Mouse (Mus musculus) hindbrain, embryonic 16.5 days (tissue): ENCODE results near the gene Camk2n1. TPM values are rescaled to one million over a fixed set of nuclear protein-coding genes. Genes with fewer than 3 reads are reported as not detected.
"Not testable (repeated sequence)": the region's sequence is repeated elsewhere in the genome, so short reads cannot be mapped to it uniquely, and the experiment has no call there.

Experiments
- ATAC-seq: fragments of 200-750 bp; cut with Nextera tagmentation; 2 replicates; pipeline ENCODE4 v1.8.0; 2017; ENCODE audit warnings: moderate TSS enrichment, moderate library complexity
- H3K27ac ChIP-seq: fragments of 300-500 bp; sonication (generic); 2 replicates; pipeline ENCODE4 v1.5.1; 2014; ENCODE audit warnings: low read depth, mild to moderate bottlenecking, control low read depth, low read length, moderate library complexity
- H3K27me3 ChIP-seq: fragments of 300-500 bp; sonication (generic); replicated peaks from 2 replicates; pipeline ENCODE4 v1.6.1; 2014; ENCODE audit warnings: low read length; ENCODE audit not compliant: control insufficient read depth, insufficient read depth
- H3K36me3 ChIP-seq: fragments of 300-500 bp; sonication (generic); 2 replicates; pipeline ENCODE4 v1.6.1; 2014; ENCODE audit warnings: mild to moderate bottlenecking, low read length, moderate library complexity, mixed read lengths; ENCODE audit not compliant: control insufficient read depth, insufficient read depth
- H3K4me1 ChIP-seq: fragments of 300-500 bp; sonication (generic); 2 replicates; pipeline ENCODE4 v1.6.1; 2014; ENCODE audit warnings: low read depth, low read length; ENCODE audit not compliant: control insufficient read depth, insufficient read depth
- H3K4me2 ChIP-seq: fragments of 300-500 bp; sonication (generic); 2 replicates; pipeline ENCODE4 v1.6.1; 2014; ENCODE audit warnings: mild to moderate bottlenecking, low read length, control low read depth, moderate library complexity
- H3K4me3 ChIP-seq: fragments of 300-500 bp; sonication (generic); 2 replicates; pipeline ENCODE4 v1.5.1; 2014; ENCODE audit warnings: mild to moderate bottlenecking, low read length, control low read depth, moderate library complexity
- H3K9ac ChIP-seq: fragments of 300-500 bp; sonication (generic); 2 replicates; pipeline ENCODE4 v1.6.1; 2014; ENCODE audit warnings: low read depth, mild to moderate bottlenecking, control low read depth, low read length, moderate library complexity
- H3K9me3 ChIP-seq: fragments of 300-500 bp; sonication (generic); 2 replicates; pipeline ENCODE4 v1.6.1; 2014; ENCODE audit warnings: mild to moderate bottlenecking, low read length, moderate library complexity; ENCODE audit not compliant: control insufficient read depth
- WGBS: fragments of 180-500 bp; shearing (Covaris S2); extraction: QIAGEN DNeasy Blood & Tissue Kit; methylation state at CpG from one replicate; pipeline ENCODE4 v1.1.7; 2014; 5-methylcytosine and 5-hydroxymethylcytosine counted together
- polyA plus RNA-seq: library from polyadenylated mRNA; unstranded; fragments of >200 nt; fragmentation: Nextera tagmentation; extraction: Ambion mirVana; gene quantifications from 2 replicates; pipeline ENCODE4 v1.2.1, GENCODE M21; 2015

Camk2n1 gene
- polyA plus RNA-seq, 1 experiment from 2014 or later: 16.7 TPM

DNA sequence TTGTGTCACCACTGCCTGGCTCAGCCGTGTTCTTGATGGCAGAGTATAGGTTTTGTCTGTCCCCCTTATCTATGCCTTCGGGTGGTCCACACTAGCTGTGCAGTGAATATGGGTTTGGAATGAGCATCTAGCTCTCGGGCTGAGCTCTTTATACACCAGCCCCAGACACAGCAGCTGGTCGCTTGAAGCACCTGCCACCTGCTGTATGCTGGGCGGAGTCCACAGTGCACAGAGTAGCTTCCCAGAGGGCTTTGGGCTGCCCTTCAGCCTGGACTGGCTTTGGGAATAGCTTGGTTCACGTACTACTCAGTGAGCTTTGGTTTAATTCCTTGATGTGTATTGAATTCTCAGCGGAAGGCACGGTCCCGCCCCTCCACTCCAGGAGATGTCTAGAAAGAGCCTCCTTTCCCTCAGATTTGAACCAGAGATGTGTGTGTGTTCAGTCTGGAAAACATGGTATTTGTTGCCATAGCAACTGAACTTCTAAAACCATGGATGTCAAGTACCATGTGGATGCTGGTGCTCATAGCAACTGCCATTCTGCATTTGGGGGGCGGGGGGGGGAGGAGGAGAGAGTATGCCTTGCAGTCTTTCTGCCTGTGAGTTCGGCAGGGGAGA, 35.7 kb upstream of the Camk2n1 start:
- H3K4me2 ChIP-seq: no peak overlapping the region
- H3K4me1 ChIP-seq: peaks cover 11% of the 10 kb centered on the region
- no peaks in the 10 kb centered on the region for H3K27me3 ChIP-seq
- H3K36me3 ChIP-seq: no peaks in the 10 kb centered on the region
- H3K9me3 ChIP-seq: no peaks in the 10 kb centered on the region
- peak; percentile 61 for ATAC-seq
- no peak overlapping the region for H3K9ac ChIP-seq
- H3K27ac ChIP-seq: no peak overlapping the region
- 53% methylated on average over 11 of the region's 11 CpGs for WGBS
- no peak overlapping the region for H3K4me3 ChIP-seq

DNA sequence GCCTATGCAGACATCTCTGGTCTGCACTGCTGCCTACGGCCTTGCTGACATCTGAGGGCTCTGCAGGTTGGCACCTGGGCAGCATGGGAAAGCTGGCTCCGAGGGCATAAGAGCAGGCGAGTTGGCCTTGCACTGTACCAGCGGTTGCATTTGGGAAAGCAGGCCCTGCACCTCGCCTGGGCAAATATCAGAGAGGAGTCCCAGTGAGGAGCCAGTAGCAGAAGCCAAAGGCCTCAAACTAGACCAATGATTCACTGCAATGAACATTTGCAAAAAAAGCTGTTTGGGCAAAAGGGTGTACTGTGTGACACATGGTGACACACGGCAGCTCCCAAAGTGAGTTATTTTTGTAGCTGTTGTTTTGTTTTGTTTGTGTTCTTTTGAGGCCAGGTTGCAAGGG, 29.1 kb upstream of the Camk2n1 start:
- no peak overlapping the region for H3K4me3 ChIP-seq
- H3K9me3 ChIP-seq: no peaks in the 10 kb centered on the region
- peaks cover 3% of the 10 kb centered on the region; the same call in 1 of the 2 replicates for H3K4me1 ChIP-seq
- no peak overlapping the region for H3K9ac ChIP-seq
- no peak for ATAC-seq
- 88% methylated on average over 6 of the region's 6 CpGs for WGBS
- H3K36me3 ChIP-seq: no peaks in the 10 kb centered on the region
- H3K4me2 ChIP-seq: no peak overlapping the region
- no peak overlapping the region for H3K27ac ChIP-seq
- H3K27me3 ChIP-seq: no peaks in the 10 kb centered on the region

DNA sequence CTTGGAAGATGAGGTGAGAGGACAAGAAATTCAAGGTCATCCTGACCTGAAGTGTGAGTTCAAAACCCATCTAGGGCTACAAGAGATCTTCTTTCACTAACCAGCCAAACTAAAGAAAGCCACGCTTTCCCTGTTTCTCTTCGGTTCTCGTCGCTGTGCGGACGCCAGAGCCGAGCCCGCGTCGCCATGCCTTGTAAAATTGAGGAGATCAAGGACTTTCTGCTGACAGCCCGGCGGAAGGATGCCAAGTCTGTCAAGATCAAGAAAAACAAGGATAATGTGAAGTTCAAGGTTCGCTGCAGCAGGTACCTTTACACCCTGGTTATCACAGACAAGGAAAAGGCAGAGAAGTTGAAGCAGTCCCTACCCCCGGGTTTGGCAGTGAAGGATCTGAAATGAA, 28.5 kb upstream of the Camk2n1 start:
- not testable (repeated sequence) for H3K4me2 ChIP-seq, H3K4me1 ChIP-seq, H3K36me3 ChIP-seq, H3K9me3 ChIP-seq, H3K4me3 ChIP-seq, ATAC-seq, H3K27ac ChIP-seq, H3K27me3 ChIP-seq, H3K9ac ChIP-seq
- 89% methylated on average over 14 of the region's 14 CpGs for WGBS

DNA sequence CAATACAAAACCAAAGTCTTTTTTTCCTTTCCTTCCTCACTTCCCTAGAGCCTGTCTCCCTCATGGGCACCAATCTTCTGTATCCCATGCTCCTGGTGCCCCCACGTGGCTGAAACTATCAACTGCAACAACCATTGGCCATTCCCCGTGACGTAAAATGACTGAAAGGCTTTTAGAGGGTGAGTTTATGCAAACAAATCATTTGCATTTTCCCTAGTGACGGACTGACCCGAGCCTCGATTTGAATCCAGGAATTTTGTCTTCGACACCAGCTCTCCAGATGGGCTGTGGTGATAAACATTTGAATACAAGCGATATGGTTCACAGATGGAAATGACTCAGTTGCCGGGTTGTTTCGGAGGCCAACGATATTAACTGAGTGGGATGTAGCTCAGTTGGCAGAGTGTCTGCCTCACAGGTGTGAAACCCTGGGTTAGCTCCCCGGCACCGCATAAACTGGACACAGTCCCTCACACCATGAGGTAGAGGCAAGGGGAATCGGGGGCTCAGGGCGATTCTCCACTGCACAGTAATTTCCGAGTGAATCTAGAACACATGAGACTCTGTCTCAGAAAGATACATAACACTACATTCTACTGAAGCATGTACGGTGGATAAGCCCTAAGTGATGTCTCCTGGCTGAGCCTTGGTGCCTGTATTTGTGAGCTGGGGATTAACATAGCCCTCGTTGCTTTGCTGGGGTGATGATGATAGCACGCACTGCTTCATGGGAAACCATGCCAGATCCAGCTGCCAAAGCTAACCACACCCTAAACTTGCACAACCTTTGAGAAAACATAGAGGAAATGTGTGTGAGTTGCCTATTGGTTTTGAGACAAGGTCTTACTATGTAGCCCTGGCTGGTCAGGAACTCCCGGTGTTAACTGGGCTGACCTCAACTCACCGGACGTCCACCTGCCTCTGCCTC, 27.1 kb upstream of the Camk2n1 start:
- Histone ChIP-seq H3K4me1 (peaks cover 3% of the 10 kb centered on the region; the same call in 1 of the 2 replicates), H3K27ac (no peak overlapping the region), H3K9me3 (no peaks in the 10 kb centered on the region), H3K4me3 (peak overlapping the region; percentile 8; the same call in 1 of the 2 replicates), H3K4me2 (peak overlapping the region; percentile 47), H3K36me3 (no peaks in the 10 kb centered on the region), H3K9ac (peak overlapping the region; percentile 43; the same call in 1 of the 2 replicates), H3K27me3 (no peaks in the 10 kb centered on the region)
- 41% methylated on average over 22 of the region's 22 CpGs for WGBS
- no peak for ATAC-seq

DNA sequence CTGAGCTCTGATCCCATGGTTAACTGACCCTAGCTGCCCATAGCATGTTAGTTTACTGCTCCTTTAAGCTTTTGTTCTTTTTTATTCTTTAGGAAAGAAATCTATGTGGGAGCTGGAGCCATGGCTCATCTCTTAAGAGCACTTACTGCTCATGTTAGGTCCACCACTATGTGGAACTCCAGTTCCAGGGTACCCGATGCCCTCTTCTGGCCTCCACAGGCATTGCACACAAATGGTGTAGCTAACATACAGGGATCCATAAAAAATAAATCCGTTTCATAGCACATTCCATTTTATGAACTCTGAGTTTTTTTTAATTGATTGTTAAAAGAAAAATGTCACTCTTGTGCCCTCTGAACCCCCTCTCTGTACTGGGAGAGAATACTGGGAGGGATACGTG, 24.3 kb upstream of the Camk2n1 start:
- WGBS: 43% methylated on average over 3 of the region's 3 CpGs

DNA sequence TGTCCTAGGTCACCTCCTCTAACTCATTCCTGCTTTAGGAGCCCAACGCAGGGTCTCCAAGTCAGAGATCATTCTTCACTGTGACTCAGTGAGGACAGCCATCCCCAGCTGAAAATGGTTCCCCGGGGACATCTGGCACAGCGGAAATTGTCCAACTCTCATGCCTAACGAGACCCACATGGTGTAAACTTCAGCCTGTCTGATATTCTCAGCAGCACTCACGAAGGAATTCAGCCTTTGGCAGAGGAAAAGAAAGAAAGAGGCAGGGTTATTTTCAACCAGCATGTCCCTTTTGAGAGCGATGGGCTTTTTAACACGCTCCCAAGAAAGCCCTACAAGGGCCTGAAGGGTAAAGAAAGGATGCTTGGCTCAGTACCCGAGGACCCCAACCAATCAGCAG, 22.8 kb upstream of the Camk2n1 start:
- Histone ChIP-seq H3K27ac (no peak overlapping the region), H3K4me3 (no peak overlapping the region), H3K9ac (no peak overlapping the region), H3K27me3 (no peaks in the 10 kb centered on the region), H3K9me3 (no peaks in the 10 kb centered on the region), H3K36me3 (no peaks in the 10 kb centered on the region), H3K4me2 (no peak overlapping the region), H3K4me1 (peaks cover 15% of the 10 kb centered on the region)
- WGBS: 56% methylated on average over 8 of the region's 8 CpGs
- ATAC-seq: no peak

More for the DNA sequence above, 24.3 kb upstream of the Camk2n1 start:
- H3K27ac ChIP-seq: no peak overlapping the region
- peaks cover 3% of the 10 kb centered on the region; the same call in 1 of the 2 replicates for H3K4me1 ChIP-seq
- ATAC-seq: no peak
- H3K4me2 ChIP-seq: no peak overlapping the region
- no peaks in the 10 kb centered on the region for H3K27me3 ChIP-seq
- no peak overlapping the region for H3K4me3 ChIP-seq
- no peak overlapping the region for H3K9ac ChIP-seq
- no peaks in the 10 kb centered on the region for H3K9me3 ChIP-seq
- H3K36me3 ChIP-seq: no peaks in the 10 kb centered on the region

DNA sequence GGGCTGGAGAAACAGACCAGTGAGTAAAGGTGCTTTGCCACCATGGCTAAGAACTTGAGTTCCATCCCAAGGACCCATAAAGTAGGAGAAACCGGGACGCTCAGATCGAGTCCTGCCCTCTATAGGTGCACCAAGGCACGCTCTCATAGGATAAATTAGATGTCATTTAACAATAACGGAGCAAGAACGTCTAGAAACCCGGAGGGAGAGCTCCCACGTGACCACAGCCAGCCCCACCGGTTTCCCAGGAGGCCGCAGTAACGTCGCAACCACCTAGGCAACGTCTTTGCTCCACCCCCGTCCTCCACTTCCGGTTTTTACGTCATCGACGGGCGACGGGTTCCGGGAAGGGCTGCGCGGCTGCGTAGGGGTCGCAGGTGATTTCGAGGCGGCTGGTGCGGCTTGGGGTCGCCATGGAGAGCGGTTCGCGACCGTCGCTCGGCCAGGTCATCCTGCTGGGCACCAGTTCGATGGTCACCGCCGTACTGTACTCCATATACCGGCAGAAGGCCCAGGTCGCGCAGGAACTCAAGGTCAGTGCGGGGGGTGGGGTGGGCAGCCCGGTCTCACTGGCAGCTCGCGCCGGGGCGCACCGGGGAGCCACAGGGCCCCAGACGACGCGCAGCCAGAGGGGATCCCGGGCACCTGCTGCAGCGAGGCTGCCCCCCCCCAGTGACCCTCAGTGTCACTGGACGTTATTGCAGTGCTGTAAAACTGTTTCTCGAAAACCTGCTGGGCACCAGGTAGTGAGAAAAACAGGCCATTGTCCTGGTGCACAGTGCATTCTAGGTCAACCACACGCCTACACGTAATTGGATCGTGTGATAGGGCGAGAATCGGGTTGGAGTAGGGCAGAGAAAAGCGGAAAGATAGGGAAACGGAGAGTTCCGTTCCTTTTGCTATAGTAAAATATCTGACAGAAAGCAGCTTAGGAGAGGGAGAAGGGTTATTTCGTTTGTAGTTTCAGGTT, 19.5 kb upstream of the Camk2n1 start, which contains the start of gene Mul1:
Mul1 (plus strand) TSS at position 325 of the 970 bp plus-strand sequence.
- peak; percentile 95 for ATAC-seq
- 1% methylated on average over 64 of the region's 64 CpGs for whole genome bisulfite sequencing

DNA sequence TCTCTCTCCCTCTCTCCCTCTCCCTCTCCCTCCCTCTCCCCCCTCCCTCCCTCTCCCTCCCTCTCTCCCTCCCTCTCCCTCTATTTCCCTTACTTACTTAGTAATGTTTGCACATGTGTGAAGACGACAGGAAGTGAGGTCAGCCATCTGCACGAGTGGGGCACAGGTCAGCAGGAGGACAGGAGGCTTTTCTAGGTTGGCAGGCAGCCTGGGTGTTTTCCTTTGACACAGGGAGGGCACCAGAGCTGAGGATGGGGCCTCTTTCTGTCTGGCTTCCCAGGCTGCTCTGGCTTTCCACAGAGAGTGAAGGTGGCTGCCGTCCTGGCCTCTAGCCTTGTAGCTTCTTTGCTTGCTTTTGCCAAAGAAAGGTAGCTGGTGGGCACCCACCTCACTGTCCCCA, 14.1 kb upstream of the Camk2n1 start:
- no peak overlapping the region for H3K4me3 ChIP-seq
- no peak overlapping the region for H3K4me2 ChIP-seq
- H3K27me3 ChIP-seq: no peaks in the 10 kb centered on the region
- H3K27ac ChIP-seq: no peak overlapping the region
- no peak for ATAC-seq
- no peaks in the 10 kb centered on the region for H3K9me3 ChIP-seq
- WGBS: 87% methylated on average over 3 of the region's 3 CpGs
- H3K36me3 ChIP-seq: peaks cover 25% of the 10 kb centered on the region
- H3K9ac ChIP-seq: no peak overlapping the region
- peaks cover 10% of the 10 kb centered on the region for H3K4me1 ChIP-seq

More for the DNA sequence above, 19.5 kb upstream of the Camk2n1 start, which contains the start of gene Mul1:
- Histone ChIP-seq H3K27ac (peak within 1 kb of the TSS; percentile 83), H3K4me2 (peak within 1 kb of the TSS; percentile 92), H3K9ac (peak within 1 kb of the TSS; percentile 83), H3K27me3 (no peaks in the 10 kb centered on the region), H3K36me3 (peaks cover 17% of the 10 kb centered on the region), H3K9me3 (no peaks in the 10 kb centered on the region), H3K4me1 (peaks cover 11% of the 10 kb centered on the region), H3K4me3 (peak within 1 kb of the TSS; percentile 68)
